Mouse (Mus musculus): Measurements from ENCODE around the gene Mymx. TPM values are rescaled to one million over a fixed set of nuclear protein-coding genes. Genes with fewer than 3 reads are reported as not detected.
"Not testable (repeated sequence)": the region's sequence is repeated elsewhere in the genome, so short reads cannot be mapped to it uniquely, and the experiment has no call there.

The Mymx gene
- polyA plus RNA-seq (2012; rRNA removed), result not detected in 2 replicates

- DNase-seq (ENCODE audit: low read depth), result no peak
Measured at GRCm38 (mm10) chr17:45601877-45602304, at the start of gene Mymx. Gene Mymx, minus strand, starts transcription at chr17:45602102.

- DNase-seq (ENCODE audit: low read depth), result no peak
Measured at GRCm38 (mm10) chr17:45644185-45644584, 42.3 kb upstream of the Mymx start.

GRCm38 (mm10) chr17:45642701-45643100 lies 40.8 kb upstream of the Mymx start:
- DNase-seq (ENCODE audit: low read depth), result no peak

GRCm38 (mm10) chr17:45641981-45642380 lies 40.1 kb upstream of the Mymx start:
- no peak for DNase-seq (ENCODE audit: low read depth)

- DNase-seq (ENCODE audit: low read depth), result no peak
Measured at GRCm38 (mm10) chr17:45638596-45639295, 36.8 kb upstream of the Mymx start.

DNA sequence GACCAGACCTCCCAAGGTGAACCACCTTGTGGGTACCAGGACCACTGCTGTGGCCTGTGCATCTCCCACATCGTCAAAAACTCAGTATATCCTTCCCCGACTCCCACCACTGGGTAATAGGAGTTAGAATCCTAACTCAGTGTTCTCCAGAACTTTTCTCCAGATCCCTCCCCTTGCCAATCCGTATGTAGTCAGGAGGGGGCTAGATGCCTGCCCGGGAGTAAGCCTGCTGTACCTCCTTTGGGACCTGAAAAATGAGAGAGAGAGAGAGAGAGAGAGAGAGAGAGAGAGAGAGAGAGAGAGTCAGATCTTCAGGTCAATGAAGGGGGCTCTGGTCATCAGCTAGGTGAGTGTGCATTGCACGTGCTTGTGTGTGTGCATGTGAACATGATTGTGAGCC lies 32.1 kb upstream of the Mymx start:
- no peak for DNase-seq (ENCODE audit: low read depth)

GRCm38 (mm10) chr17:45631940-45632339 lies 30.0 kb upstream of the Mymx start:
- no peak for DNase-seq (ENCODE audit: low read depth)

DNA sequence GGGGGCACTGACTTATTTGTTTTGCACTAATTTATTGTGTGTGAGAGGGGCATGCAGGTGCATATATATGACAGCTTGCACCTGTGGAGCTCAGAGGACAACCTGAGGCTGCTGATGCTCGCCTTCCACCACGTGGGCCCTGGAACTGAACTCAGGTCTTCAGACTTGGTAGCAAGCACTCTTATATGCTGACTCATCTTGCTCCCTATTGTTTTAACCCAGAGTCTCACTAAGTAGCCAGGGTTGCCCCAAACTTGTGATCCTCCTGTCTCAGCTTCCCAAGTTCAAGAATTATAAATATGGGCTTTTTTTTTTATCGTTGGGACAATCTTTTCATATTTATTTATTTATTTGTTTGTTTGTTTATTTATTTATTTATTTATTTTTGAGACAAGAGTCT lies 29.1 kb upstream of the Mymx start:
- no peak for DNase-seq (ENCODE audit: low read depth)

DNA sequence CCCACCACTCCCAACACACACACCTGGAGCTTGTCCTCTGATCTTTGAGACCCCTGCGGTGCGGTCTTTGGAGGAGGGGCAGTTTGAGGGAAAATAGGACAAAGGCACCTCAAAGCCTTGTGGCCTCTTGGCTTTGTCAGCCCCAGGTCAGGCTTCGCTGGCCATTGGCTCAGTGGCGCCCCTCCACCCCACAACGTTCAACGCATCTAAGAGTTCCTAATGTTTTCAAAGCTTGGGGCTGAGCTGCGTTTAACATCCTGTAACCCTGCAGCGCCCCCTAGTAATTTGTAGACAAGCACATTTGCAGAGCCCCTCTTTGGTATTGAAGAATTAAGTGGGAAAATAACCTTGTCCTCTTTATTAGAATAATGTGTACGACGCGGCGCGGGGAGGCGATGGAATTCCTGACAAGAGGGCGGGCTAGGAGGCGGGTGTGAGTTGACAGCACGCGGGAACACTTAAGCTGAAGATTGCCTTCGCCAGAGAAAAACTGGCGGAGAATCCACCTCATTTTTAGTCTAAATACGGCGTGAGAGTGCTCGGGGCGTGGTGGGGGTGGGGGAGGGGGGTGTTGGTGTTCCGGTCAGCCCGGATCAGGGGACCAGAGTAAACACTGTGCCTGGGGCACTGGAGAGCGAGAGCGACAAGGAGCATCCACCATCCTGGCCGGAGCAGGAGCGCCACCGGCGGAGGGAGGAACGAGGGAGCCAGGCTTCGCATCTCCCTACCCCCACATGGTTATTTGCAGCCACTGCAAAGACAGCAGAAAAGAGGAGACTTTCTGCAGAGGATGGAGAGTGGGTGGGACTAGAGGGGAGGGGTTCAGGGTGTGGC lies 28.2 kb upstream of the Mymx start:
- DNase-seq (ENCODE audit: low read depth), result no peak

GRCm38 (mm10) chr17:45628885-45629855 lies 27.3 kb upstream of the Mymx start:
- DNase-seq (ENCODE audit: low read depth), result no peak

DNA sequence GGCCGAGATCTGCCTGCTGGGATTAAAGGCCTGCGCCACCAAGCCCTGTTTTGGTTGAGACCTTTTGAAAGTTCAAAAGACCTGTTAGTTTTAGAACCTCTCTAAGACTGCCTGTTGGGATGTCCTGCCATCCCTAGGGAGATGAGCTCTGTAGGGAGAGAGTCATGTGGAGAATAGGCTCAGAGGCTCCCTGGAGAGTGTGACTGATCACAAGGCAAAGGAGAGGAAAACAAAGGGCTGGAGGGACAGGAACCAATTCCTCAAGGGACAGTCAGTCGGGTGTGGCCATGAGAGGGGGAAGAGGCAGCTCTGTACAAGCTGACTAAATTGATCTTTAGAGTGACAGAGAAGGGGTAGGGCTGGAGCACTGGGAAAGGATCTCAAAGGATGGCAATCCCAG lies 26.3 kb upstream of the Mymx start:
- no peak for DNase-seq (ENCODE audit: low read depth)

GRCm38 (mm10) chr17:45626577-45627134 lies 24.8 kb upstream of the Mymx start:
- no peak for DNase-seq (ENCODE audit: low read depth)

- not testable (repeated sequence) for DNase-seq (ENCODE audit: low read depth)
Measured at GRCm38 (mm10) chr17:45623425-45623824, 21.5 kb upstream of the Mymx start.

GRCm38 (mm10) chr17:45619386-45620256 lies 17.7 kb upstream of the Mymx start:
- no peak for DNase-seq (ENCODE audit: low read depth)

- DNase-seq (ENCODE audit: low read depth), result no peak
Measured at GRCm38 (mm10) chr17:45618941-45619385, 17.1 kb upstream of the Mymx start.

DNA sequence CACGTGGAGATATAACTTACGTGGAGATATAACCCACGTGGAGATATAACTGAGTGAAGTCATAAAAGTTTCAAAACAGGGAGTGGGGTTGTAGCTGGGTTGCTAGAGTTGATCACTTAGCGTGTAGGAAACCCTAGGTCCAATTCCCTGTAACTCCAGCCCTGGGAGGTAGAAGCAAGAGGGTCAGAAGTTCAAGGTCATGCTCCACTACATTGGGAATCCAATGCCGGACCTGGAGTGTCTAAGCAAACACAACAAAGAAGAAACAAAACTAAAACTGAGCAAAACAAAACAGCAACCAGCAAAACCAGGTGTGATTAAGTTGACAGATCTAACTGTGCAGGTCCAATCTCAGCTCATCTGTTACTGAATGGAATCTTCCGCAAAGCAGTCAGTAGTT lies 15.8 kb upstream of the Mymx start:
- DNase-seq (ENCODE audit: low read depth), result no peak

GRCm38 (mm10) chr17:45616679-45617078 lies 14.8 kb upstream of the Mymx start:
- no peak for DNase-seq (ENCODE audit: low read depth)

- no peak for DNase-seq (ENCODE audit: low read depth)
Measured at GRCm38 (mm10) chr17:45616046-45616650, 14.2 kb upstream of the Mymx start.

GRCm38 (mm10) chr17:45612921-45613320 lies 11.0 kb upstream of the Mymx start:
- no peak for DNase-seq (ENCODE audit: low read depth)

GRCm38 (mm10) chr17:45612008-45612407 lies 10.1 kb upstream of the Mymx start:
- no peak for DNase-seq (ENCODE audit: low read depth)
